Mouse (Mus musculus) bone marrow, adult 2 months (tissue): ENCODE results near the gene Pnmal2.

ENCODE experiments used
- CTCF ChIP-seq: fragments of 200-500 bp; IDR thresholded peaks from 2 replicates; pipeline ENCODE4 v1.5.1; 2011; ENCODE audit warnings: low read length, control low read depth; ENCODE audit not compliant: control insufficient read depth, insufficient read depth
- POLR2A ChIP-seq: fragments of 200-500 bp; IDR thresholded peaks from 2 replicates; pipeline ENCODE4 v1.6.1; 2011; ENCODE audit warnings: low read depth, mild to moderate bottlenecking, control low read depth, low read length, borderline replicate concordance; ENCODE audit not compliant: control insufficient read depth

DNA sequence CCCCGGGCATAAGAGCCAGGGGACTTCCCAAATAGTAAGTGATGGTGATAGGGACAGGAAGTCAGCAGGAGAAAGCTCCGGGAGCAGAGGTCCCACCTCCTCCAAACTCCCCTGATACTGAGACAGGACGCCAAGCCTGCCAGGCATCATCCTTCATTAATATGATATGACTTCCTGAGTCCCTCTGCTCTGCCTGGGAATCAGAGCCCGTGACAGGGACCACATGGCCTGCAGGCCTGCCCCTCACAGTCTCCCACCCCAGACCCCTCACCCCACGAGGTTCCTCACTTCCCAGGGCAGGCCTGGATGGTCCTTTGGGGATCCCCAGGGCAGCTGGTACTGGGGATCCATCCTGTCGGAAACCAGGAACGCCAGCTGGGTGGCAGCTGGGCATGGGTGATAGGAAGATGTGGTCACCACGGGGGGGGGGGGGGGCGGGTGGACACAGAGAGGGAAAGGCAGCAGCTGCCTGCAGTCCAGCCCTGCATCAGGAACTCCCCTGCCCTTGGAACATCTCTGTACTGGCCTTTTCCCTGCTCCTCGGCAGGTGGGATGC lies 40.3 kb upstream of the Pnmal2 start:
- no peak for TF ChIP-seq CTCF
- no peak for TF ChIP-seq POLR2A
